In the genomic region with DNA sequence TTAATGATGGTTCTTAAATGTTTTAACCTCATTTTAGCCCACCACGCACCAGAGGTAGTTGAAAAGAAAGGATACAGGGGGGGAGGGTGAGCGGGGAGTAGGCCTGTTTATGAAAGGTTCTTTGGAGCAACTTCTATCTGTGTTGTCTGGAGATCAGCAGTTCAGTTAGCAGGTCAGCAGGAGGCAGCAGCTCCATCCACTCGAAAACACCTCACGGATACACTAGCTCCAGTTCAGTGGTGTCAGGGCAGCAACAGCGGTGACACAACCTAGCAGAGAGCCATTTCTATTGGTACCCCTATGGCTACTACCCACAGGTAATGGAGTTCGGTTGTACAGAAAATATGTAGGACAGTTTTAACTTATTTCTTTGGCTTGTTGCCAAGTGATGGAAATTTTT, we compare ENCODE assay signal across 10 mouse cellular contexts. TPM values are rescaled to one million over a fixed set of nuclear protein-coding genes. Genes with fewer than 3 reads are reported as not detected.
DNase-seq lines count a peak whose midpoint lies in the region; ATAC-seq and TF ChIP-seq lines count a peak whose summit lies in the region.
"Had no signal": no experiment of that assay in that cellular context is flagged by ENCODE, and none has a peak within 500 bp of the region (broad histone marks: within the 10 kb centered on the region; RNA-seq: fewer than 3 reads in every experiment).

No protein-coding gene starts in this region.

- DNase-seq in adrenal gland, postnatal 14 days = peak; percentile 67
- DNase-seq in adrenal gland, adult 18-20 months (ENCODE audit: low spot score in 2 of 2) = no peak
- DNase-seq in limb, embryonic 10.5 days (ENCODE audit: low spot score) = no peak
- DNase-seq in brain, embryonic 14.5 days (ENCODE audit: low read depth) = peak; percentile 49
- no peak for DNase-seq in right cerebral cortex, postnatal 10 days (ENCODE audit: low spot score in 2 of 2)

- no peak overlapping the region for H3K4me2 ChIP-seq in limb, embryonic 12.5 days
- no peak overlapping the region for H3K4me2 ChIP-seq in kidney, embryonic 14.5 days (replicated peaks; ENCODE audit: low read depth, low read length)
- H3K4me2 ChIP-seq in neural tube, embryonic 15.5 days = no peak overlapping the region
- H3K4me2 ChIP-seq: heart, embryonic 13.5 days had no signal

- H3K4me1 ChIP-seq in limb, embryonic 12.5 days (replicated peaks) = peaks cover 3% of the 10 kb centered on the region
- H3K4me1 ChIP-seq in limb, embryonic 10.5 days = peaks cover 1% of the 10 kb centered on the region
- H3K4me1 ChIP-seq in kidney, embryonic 14.5 days (ENCODE audit: control insufficient read depth, insufficient read depth, low read length) = peaks cover 2% of the 10 kb centered on the region
- H3K4me1 ChIP-seq in neural tube, embryonic 15.5 days = peaks cover 5% of the 10 kb centered on the region

- H3K27me3 ChIP-seq in limb, embryonic 12.5 days = no peaks in the 10 kb centered on the region
- no peaks in the 10 kb centered on the region for H3K27me3 ChIP-seq in limb, embryonic 10.5 days (ENCODE audit: low read depth, poor library complexity, severe bottlenecking)
- no peaks in the 10 kb centered on the region for H3K27me3 ChIP-seq in kidney, embryonic 14.5 days (ENCODE audit: control insufficient read depth, insufficient read depth, low read length)
- H3K27me3 ChIP-seq in neural tube, embryonic 15.5 days (replicated peaks) = no peaks in the 10 kb centered on the region
- H3K27me3 ChIP-seq: heart, embryonic 13.5 days had no signal

- no peak for TF ChIP-seq POLR2A in brain, embryonic 14.5 days (IDR thresholded peaks at IDR 0.05; ENCODE audit: borderline replicate concordance, extremely low read depth, insufficient read depth, insufficient read length, poor library complexity, severe bottlenecking)

- 0 out of 2 replicates have a peak, but pooled peaks have one; percentile 34 for ATAC-seq in limb, embryonic 12.5 days (ENCODE audit: insufficient number of reproducible peaks, insufficient read depth, low FRiP score, low TSS enrichment, low read depth)
- ATAC-seq in kidney, embryonic 14.5 days (ENCODE audit: low FRiP score, low TSS enrichment) = peak; percentile 63
- peak; percentile 40; the same call in 1 of the 2 replicates for ATAC-seq in neural tube, embryonic 15.5 days (ENCODE audit: low FRiP score)

- no peak overlapping the region for H3K9ac ChIP-seq in limb, embryonic 12.5 days (replicated peaks)
- no peak overlapping the region for H3K9ac ChIP-seq in kidney, embryonic 14.5 days (ENCODE audit: low read depth, low read length)
- no peak overlapping the region for H3K9ac ChIP-seq in neural tube, embryonic 15.5 days (replicated peaks)
- H3K9ac ChIP-seq: heart, embryonic 13.5 days had no signal

- WGBS in limb, embryonic 12.5 days = 41% methylated on average over 6 of the region's 6 CpGs
- WGBS in limb, embryonic 10.5 days = 45% methylated on average over 6 of the region's 6 CpGs
- WGBS in kidney, embryonic 14.5 days = 43% methylated on average over 6 of the region's 6 CpGs
- WGBS in neural tube, embryonic 15.5 days = 41% methylated on average over 6 of the region's 6 CpGs

- peak; percentile 54; the same call in 1 of the 2 replicates for TF ChIP-seq CTCF in brain, embryonic 14.5 days (IDR thresholded peaks at IDR 0.05; ENCODE audit: borderline replicate concordance, extremely low read depth, insufficient read depth, insufficient read length)

- H3K36me3 ChIP-seq in limb, embryonic 12.5 days = peaks cover 26% of the 10 kb centered on the region
- H3K36me3 ChIP-seq in limb, embryonic 10.5 days = peaks cover 26% of the 10 kb centered on the region
- peaks cover 5% of the 10 kb centered on the region; the same call in 1 of the 2 replicates for H3K36me3 ChIP-seq in kidney, embryonic 14.5 days (ENCODE audit: control insufficient read depth, insufficient read depth, low read length)
- peaks cover 18% of the 10 kb centered on the region for H3K36me3 ChIP-seq in neural tube, embryonic 15.5 days

- H3K9me3 ChIP-seq in limb, embryonic 12.5 days = no peaks in the 10 kb centered on the region
- no peaks in the 10 kb centered on the region for H3K9me3 ChIP-seq in limb, embryonic 10.5 days (replicated peaks)
- H3K9me3 ChIP-seq in kidney, embryonic 14.5 days (ENCODE audit: control insufficient read depth, low read length) = no peaks in the 10 kb centered on the region
- no peaks in the 10 kb centered on the region for H3K9me3 ChIP-seq in neural tube, embryonic 15.5 days (replicated peaks)
- H3K9me3 ChIP-seq: heart, embryonic 13.5 days had no signal

- no peak overlapping the region for H3K27ac ChIP-seq in limb, embryonic 12.5 days
- H3K27ac ChIP-seq in limb, embryonic 10.5 days = no peak overlapping the region
- no peak overlapping the region for H3K27ac ChIP-seq in kidney, embryonic 14.5 days (ENCODE audit: low read depth, low read length)
- no peak overlapping the region for H3K27ac ChIP-seq in neural tube, embryonic 15.5 days (replicated peaks)
- H3K27ac ChIP-seq: heart, embryonic 13.5 days had no signal

- no peak overlapping the region for H3K4me3 ChIP-seq in limb, embryonic 12.5 days (replicated peaks)
- no peak overlapping the region for H3K4me3 ChIP-seq in limb, embryonic 10.5 days
- H3K4me3 ChIP-seq in kidney, embryonic 14.5 days (ENCODE audit: low read length) = no peak overlapping the region
- no peak overlapping the region for H3K4me3 ChIP-seq in neural tube, embryonic 15.5 days (replicated peaks)
- H3K4me3 ChIP-seq: heart, embryonic 13.5 days; myocyte had no signal

RNA-seq across cellular contexts. Expression of gene Zfp213, which starts 6.0 kb away (rescaled TPM):
- 9.2 and 9.9 TPM in 2 replicates for total RNA-seq in adrenal gland, postnatal 14 days (2021)
- 10 to 100 TPM; 11.0 to 12.3 TPM for total RNA-seq in adrenal gland, adult 18-20 months (2021)
- 24.7 and 26.6 TPM in 2 replicates for polyA plus RNA-seq in limb, embryonic 12.5 days (2016; fragmentation: Nextera tagmentation; extraction: Ambion mirVana)
- 31.3 and 31.9 TPM in 2 replicates for polyA plus RNA-seq in limb, embryonic 10.5 days (2016; fragmentation: Nextera tagmentation; extraction: Ambion mirVana)
- polyA plus RNA-seq in brain, embryonic 14.5 days (2012; rRNA removed) = 16.7 and 21.4 TPM in 2 replicates
- polyA plus RNA-seq in kidney, embryonic 14.5 days (2014; fragmentation: Nextera tagmentation; extraction: Ambion mirVana) = 19.5 and 24.9 TPM in 2 replicates
- polyA plus RNA-seq in neural tube, embryonic 15.5 days (2015; fragmentation: Nextera tagmentation; extraction: Ambion mirVana) = 16.0 and 16.4 TPM in 2 replicates

RNA-seq across cellular contexts. Expression of gene Zfp13, which starts 29.3 kb away (rescaled TPM):
- 8.5 and 14.6 TPM in 2 replicates for total RNA-seq in adrenal gland, postnatal 14 days (2021)
- 1 to 10 TPM; 6.2 to 6.3 TPM for total RNA-seq in adrenal gland, adult 18-20 months (2021)
- 22.0 and 25.5 TPM in 2 replicates for polyA plus RNA-seq in limb, embryonic 12.5 days (2016; fragmentation: Nextera tagmentation; extraction: Ambion mirVana)
- polyA plus RNA-seq in limb, embryonic 10.5 days (2016; fragmentation: Nextera tagmentation; extraction: Ambion mirVana) = 22.0 and 25.4 TPM in 2 replicates
- 46.8 and 47.4 TPM in 2 replicates for polyA plus RNA-seq in brain, embryonic 14.5 days (2012; rRNA removed)
- 15.3 and 19.1 TPM in 2 replicates for polyA plus RNA-seq in kidney, embryonic 14.5 days (2014; fragmentation: Nextera tagmentation; extraction: Ambion mirVana)
- 22.6 and 24.9 TPM in 2 replicates for polyA plus RNA-seq in neural tube, embryonic 15.5 days (2015; fragmentation: Nextera tagmentation; extraction: Ambion mirVana)

RNA-seq across cellular contexts. Expression of gene Zscan10, which starts 30.6 kb away (rescaled TPM):
- total RNA-seq in adrenal gland, postnatal 14 days (2021) = not detected in 2 replicates
- total RNA-seq in adrenal gland, adult 18-20 months (2021) = not detected
- 0.37 and 0.45 TPM in 2 replicates for polyA plus RNA-seq in limb, embryonic 12.5 days (2016; fragmentation: Nextera tagmentation; extraction: Ambion mirVana)
- 0.35 and 0.38 TPM in 2 replicates for polyA plus RNA-seq in limb, embryonic 10.5 days (2016; fragmentation: Nextera tagmentation; extraction: Ambion mirVana)
- 0.05 and 0.22 TPM in 2 replicates for polyA plus RNA-seq in brain, embryonic 14.5 days (2012; rRNA removed)
- 0.29 and 0.45 TPM in 2 replicates for polyA plus RNA-seq in kidney, embryonic 14.5 days (2014; fragmentation: Nextera tagmentation; extraction: Ambion mirVana)
- not detected in 2 replicates for polyA plus RNA-seq in neural tube, embryonic 15.5 days (2015; fragmentation: Nextera tagmentation; extraction: Ambion mirVana)
- polyA plus RNA-seq: heart, embryonic 13.5 days had no signal

Comparison
In these comparisons a context has a peak if more than half of its experiments do, and no peak if none do; other contexts are left out.
1. DNase-seq: peak in adrenal gland, postnatal 14 days (single experiment) and brain, embryonic 14.5 days (single experiment); none in adrenal gland, adult 18-20 months (0 of 2), limb, embryonic 10.5 days (single experiment) and right cerebral cortex, postnatal 10 days (0 of 2).
2. Peak in every context shown above with its lines, with median percentiles within 50 percentile points of each other: ATAC-seq.